Mouse (Mus musculus) naive thymus-derived CD4-positive, alpha-beta T cell, adult 2 months (primary cell): ENCODE data around the gene D930020B18Rik.

Source experiments
- DNase-seq: peaks from one replicate; pipeline ENCODE4 v3.0.0-alpha.2; 2011; ENCODE audit warnings: low read depth

Gene D930020B18Rik

DNA sequence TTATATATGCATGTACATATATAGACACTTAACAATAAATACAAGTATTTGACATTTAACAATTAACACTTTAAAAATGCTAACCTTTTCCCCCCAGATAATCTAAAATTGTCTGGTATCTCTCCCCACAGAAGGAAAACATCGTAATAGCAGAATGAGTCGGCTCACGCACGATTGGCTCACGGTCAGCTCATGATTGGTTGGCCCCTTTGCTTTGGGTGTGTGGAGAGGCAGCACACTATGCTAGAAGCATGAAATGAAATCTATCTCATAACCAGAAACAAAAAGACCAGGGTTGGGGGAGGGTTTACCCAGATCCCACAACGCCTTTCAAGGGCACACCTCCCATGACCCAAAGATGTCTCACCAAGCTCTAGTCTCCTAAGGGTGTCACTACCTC is 63.5 kb downstream of the D930020B18Rik start:
- no peak for DNase-seq

DNA sequence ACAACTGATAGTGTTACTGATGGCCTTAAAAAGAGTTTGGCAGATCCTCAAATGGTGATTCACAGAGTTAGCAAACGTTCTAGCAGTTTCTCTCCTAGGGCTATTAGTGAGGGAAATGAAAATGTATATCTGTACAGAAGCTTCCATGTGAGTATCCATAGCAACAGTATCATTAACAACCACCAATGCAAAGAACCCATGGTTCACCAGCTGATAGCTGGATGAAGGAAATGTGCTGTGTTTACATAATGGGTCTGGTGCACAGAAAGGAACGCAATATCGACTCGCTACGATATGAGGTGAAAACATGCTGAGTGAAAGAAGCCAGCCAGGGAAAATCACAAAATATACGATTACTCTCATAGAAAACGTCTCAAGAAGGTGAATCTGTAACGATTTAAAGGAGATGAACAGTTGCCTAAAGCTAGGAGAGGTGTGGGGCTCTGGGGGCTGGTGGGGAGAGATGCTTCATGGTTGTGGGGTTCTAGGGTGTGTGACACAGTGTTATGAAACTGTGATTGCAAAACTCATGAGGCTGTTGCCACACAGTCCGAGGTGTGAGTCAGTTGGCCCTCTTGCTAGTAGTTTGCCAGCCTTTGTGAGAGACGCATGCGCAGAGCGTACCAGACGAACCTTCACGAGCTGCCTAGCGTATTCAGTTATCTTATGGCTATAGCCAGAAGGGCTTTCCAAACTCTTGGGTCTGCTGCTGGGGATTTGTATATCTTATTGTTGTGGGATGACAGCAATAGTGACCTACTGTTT is 64.2 kb downstream of the D930020B18Rik start:
- DNase-seq = no peak

DNA sequence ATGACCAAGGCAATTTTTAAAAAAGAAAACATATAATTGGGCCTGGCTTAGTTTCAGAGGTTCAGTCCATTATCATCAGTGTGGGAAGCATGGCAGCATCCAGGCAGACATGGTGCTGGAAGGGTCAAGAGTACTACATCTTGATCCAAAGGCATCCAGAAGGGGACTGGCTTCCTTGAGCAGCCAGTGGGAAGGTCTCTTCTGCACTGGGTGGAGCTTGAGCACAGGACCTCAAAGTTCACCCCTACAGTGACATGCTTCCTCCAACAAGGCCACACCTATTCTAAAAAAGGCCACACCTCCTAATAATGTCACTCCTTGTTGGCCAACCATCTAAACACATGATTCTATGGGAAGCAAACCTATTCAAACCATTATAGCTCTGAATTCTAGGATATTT is 75.5 kb downstream of the D930020B18Rik start:
- DNase-seq = no peak

DNA sequence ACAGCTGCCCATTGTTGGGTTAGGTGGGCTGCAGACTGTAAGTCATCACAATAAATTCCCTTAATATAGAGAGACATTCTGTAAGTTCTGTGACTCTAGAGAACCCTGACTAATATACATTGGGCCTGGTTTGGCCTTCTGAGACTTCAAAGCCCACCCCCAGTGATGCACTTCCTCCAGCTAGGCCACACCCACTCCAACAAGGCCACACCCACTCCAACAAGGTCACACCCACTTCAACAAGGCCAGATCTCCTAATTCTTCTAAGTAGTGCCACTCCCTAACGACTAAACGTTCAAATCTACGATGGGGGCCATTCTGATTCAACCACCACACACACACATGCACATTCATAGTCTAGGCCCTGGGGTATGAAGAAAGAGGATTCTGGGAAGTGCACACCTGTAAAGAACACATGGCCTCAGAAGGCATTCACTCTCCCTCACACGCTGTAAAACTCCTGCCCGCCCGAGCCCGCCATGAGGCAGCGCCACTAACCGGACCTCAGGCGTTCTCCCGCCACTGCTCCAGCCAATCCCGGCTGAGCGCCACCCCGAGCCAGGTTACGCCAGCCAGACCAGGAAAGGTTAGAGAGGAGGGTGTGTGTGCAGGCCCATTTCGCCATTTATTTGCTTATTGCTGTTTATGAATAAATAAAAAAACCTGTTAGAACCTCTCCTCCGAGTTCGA is 77.7 kb downstream of the D930020B18Rik start:
- no peak for DNase-seq

DNA sequence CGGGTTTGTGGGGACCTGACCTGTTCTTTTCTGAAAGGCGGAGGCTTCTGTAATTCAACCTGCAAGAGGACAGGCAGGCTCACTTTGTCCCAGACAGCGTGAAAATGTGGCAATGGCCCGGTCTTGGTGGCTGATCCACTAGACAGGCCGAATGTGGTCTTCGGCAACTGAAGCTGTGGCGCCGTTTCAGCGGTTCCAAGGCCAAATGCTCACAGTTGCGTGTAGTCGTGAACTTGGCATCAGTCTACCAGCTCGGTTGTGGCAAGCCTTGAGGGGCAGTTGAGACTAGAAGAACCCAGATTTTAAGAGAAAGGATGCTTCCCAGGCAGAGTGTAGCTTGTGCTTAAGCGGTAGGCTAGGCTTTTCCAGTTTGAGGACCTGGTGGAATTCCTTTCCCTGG is 79.3 kb downstream of the D930020B18Rik start:
- DNase-seq = no peak

DNA sequence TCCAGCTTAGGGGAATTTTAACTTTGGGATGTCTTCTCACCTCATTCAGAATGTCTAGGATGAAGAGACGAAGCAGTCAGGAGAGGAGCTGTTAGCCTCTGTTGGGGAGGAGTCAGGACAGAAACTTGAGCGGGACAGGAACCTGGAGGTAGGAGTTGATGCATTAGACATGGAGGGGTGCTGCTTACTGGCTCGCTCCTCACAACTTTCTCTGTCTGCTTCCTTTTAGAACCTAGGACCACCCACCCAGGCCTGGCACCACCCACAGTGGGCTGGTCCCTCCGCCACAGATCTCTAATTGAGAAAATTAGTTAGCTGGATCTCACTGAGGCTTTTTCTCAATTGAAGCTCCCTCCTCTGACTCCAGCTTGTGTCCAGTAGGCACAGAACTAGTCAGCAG is 85.1 kb downstream of the D930020B18Rik start:
- DNase-seq = no peak

DNA sequence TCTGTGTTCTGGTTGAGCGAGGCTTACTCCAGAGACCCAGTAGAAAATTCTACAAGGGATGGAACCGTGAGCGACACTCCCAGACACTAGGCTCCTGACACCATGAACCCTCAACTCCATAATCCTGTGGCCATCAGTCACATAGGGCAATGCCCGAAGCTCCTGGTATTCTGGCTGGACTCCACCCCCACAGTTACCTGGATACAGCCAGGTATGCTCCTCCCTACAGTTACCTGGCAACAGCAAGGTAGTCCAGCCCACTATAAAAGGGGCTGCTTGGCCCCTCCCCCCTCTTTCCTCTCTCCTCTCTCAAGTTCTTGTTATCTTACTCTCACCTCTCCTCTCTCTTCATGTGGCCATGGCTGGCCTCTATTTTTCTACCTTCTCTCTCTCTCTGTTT is 85.8 kb downstream of the D930020B18Rik start:
- DNase-seq = no peak

DNA sequence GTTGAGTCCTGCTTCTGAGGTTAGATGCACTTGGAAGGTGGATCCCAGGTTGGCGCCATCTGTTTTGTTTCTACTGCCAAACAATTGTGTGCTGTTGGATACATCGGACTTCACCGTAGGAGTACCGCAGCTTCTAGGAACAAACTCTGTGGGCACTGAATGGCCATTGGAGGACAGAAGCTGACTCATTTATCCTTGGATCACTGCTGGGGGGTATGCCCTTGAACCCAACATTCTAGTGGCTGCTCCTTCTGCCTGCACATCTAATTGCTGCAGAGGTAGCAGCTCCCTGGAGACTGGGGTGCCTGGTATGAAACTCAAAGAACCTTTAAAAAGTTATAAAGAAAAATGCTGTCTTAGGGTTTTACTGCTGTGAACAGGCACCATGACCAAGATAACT is 86.8 kb downstream of the D930020B18Rik start:
- no peak for DNase-seq

DNA sequence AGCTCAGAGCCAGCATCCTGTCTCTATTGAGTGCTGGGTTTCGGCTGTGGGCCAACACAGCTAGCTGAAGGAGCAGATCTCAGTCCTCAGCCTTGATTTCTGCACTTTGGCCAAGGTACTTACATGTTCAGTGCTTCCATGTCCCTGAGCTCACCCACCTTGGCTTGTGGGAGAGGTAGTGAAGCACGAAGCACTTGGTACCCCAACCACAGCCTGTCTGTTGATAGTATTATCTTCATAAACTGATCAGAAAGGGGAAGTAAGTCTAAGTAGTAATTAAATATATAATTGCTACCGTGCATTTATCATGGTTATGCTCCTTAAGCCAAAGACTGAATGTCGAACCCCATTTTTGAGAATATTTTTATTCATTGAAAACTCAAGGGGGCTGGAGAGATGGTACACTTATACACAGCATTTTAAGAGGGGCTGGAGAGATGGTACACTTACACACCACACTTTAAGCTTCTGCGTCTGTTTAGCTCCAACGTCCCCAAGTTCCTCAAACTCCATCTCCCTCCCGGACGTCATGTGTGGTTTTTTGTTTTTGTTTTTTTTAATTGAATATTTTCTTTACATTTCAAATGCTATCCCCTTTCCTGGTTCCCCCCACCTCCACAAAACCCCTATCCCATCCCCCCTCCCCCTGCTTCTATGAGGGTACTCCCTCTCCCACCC is 89.8 kb downstream of the D930020B18Rik start:
- DNase-seq = no peak

DNA sequence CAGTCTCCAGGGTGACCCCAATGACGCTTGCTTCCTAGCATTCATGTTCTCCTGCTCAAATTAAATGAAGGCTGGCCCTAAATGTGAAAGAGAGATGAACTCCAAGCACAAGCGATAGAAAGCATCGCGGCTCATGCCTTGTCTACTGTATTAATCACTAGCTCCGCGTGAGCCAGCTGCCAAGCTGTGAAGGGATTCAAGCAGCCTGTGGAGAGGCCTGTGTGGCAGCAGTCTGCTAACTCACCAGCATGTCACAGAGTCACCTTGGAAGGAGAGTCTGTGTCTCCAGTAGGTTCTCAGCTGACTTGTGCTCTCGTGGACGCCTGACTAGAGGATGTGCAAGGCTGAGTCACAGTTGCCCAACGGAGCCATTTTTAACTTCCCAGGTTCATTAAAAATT is 91.2 kb downstream of the D930020B18Rik start:
- DNase-seq = no peak

DNA sequence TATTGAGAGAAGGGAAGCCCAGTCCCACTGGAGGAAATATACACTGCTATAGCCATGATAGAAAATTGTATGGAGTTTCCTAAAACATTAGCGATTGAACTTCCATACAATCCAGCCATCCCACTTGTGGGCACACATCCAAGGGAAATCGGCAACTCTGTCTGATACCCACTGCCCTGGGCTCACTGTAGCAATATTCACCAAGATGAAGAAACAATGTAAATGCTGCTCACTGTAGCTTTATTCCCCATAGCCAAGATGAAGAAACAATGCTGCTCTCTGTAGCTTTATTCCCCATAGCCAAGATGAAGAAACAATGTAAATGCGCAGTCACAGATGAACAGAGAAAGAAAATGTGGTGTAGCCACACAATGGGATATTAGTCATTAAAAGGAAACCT is 95.9 kb downstream of the D930020B18Rik start:
- DNase-seq = no peak

DNA sequence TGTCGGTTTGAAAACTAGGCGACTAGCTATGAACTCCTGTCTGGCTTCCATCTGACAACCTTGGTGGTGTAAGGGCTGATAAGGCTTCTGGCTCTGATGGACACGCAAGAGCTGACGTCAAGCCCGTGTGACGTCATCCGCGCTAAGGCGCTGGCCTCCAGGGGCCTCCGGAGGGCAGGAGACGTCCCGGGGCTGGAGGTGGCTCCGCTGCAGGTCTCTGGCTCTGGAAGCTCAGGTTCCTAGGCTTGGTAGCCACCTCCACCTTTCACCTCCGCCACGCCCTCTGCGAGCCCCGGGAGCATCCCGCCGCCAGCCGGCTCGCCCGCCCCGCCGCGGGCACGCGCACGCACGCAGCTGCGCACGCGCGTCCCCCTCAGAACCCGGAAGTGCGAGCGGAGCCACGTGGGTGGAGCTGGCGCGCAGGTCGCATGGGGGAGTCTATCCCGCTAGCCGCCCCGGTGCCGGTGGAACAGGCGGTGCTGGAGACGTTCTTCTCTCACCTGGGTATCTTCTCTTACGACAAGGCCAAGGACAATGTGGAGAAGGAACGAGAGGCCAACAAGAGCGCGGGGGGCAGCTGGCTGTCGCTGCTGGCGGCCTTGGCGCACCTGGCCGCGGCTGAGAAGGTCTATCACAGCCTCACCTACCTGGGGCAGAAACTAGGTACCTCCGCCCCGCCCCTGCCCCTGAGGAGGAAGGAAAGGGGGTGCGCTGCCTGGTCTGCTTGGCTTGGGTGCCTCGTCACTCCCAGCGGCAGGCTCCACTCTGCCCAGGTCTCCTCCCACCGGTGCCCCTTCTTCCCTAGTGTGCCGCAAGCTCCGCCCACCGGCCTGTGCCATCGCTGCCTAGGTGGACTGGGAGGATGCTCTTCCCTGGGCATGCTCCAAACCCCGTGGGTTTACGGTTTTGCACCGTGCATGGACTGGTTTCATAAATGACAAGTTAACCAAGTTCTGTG is 98.4 kb downstream of the D930020B18Rik start, which contains the start of gene BC048403:
Gene BC048403 (plus strand): TSS at position 390 of the 958 bp plus-strand sequence.
- peak; percentile 95 for DNase-seq

DNA sequence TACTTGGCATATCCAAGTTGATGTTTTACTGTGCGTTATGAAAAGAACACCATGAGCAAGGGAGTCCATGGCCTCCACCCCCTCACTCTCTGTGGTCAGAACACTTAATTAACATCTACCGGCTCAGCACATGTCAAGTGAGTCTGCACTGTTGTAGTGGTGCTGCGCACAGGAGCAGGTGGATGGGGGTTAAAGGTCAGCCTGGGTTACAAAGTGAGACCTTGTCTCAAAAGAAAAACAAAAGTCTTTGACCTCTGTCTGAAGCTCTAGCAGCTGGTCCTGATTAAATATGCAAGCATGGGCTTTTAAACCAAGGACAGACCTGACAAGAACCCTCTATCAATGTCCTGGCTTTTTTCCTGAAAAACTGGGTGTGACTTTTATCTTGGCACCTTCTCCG is 100.9 kb downstream of the D930020B18Rik start:
- no peak for DNase-seq
